Mouse (Mus musculus) embryo, embryonic 11.5 days (tissue): ENCODE data around the gene Synm.

ENCODE experiments used
- DNase-seq: peaks from one replicate; pipeline ENCODE4 v3.0.0-alpha.2; 2012; ENCODE audit warnings: low read depth, low spot score

Gene Synm

DNA sequence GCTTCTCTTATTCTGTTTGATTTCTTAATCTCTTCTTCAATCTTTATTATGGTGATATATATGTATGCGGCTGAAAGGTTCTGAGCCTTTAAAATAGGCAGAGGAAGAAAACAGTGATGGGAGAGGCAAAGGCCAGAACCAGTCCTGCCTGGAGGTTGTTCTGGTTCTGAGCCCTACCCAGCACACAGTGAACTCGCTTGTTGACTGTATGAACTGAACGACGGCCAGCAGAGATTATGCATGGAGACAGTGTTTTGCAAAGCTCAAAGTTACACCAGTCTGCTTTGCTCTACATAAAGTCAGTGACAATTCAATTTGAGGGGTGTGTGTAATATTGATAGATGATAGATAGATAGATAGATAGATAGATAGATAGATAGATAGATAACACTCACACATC is 60.2 kb downstream of the Synm start:
- no peak for DNase-seq

DNA sequence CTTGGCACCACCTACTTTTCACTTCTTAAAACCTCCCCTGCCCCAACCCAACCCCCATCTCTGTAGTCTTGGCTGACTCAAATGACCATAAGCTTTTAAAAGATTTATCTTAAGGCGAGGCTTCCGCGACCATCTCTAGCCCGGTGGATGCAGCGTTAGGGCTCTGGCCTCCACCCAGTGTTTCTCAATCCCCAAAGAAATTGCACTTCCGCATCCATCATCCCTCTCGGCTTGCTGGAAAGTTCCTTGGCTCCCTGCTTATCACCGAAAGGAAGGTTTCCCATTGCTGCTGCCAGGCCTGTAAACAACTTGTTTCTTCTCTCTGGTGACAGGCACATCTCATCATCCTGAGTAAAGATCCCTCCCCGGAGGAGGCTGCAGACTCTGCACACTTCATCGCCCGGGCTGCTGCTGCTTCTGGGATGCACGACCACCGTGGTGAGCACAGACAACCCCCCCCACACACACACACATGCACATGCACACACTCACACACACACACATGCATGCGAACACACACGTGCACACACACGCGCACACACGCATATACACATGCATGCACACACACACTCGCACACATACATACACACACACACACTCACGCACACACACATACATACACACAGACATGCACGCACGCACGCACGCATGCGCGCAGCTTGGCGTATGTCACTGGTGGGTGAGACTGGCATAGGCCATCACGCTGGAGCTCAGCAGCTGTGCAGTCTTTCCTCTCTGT is 61.5 kb downstream of the Synm start:
- DNase-seq = no peak

DNA sequence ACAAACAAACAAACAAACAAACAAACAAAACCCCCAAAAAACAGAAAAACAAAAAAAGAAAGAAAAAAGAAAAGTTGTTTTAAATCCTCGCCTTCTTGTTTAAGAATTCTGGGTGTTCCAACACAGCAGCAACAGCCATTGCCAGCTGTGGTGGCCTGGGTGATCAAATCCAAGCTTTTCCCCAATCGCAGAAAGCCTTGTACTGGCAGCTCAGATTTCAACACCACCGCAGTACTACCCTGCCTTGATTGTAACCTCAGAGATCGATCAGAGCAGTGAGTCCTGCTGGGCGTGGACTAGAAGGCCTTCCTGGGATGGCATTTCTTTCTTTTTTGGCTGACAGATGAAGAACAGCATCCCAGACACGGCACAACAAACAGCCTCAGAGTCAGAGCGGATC is 63.6 kb downstream of the Synm start:
- DNase-seq = no peak

DNA sequence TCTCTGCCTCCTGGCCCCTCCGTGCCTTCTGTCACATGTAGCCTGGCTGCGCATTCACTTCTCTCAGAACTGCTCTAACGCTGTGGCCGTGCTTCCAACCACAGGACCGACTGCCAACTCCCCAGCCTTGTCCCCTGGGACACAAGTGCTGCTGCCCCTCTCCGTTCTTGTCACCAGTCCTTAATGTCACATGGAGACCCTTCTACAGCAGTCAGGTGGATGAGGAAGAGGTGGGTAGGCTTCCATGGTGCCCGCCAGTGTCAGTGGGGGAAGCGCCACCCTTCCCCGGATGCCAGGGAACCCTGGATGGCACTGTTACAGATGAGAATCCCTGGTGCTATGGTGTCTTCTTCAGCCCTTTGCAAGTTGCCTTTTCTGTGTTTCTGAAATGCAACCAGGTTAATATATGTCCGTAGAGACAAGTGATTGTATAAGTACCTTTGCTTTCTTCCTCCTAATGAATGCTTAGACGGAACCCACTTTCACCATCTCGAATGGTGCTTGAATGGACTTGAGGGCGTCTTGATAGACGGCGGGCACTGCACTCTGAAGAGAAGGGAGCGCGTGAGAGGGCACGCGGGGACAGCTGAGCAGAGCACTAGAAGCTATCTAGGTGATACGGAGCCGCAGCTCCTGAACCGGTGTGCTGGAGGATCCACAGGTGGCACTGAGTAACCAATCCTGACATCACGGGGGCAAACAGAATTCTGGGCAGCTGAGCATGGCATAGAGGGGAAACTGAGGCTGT is 66.6 kb downstream of the Synm start:
- DNase-seq = no peak

DNA sequence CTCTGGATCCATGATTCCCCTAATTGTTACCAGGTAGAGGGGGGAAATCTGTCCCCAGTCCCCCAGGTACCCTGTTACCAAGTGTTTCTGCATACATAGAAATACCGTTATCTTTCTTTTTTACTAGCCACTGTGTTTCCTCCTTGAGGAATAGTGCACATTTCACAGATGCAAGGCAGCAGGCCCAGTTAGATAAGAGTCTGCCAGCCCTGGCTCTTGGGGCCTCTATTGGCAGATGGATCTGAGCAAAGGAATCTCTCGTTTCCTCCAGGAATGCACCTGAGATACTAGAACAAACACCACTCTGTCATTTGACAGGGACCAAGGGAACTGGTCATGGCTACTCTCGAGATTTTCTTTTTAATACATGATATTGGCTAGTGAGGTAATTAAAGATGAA is 67.4 kb downstream of the Synm start:
- DNase-seq = no peak

DNA sequence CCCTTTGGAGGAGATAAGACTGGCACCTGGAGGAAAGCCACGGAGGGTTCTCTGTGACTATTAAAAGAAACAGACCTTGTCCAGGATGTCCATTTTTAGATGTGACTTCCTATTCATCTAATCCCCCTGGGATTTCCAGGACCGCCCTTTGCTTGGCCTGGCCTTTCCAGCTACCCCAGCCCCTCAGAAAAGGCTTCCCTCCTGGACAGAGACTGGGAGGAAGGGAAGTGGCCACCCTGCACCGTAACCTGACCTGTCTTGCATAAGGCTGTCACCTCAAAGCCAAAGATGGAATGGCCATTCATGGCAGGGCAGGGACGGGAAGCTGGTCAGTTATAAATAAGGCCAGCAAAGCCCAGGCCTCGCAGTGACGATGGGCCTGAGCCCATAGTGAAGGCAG is 68.5 kb downstream of the Synm start:
- DNase-seq = no peak

DNA sequence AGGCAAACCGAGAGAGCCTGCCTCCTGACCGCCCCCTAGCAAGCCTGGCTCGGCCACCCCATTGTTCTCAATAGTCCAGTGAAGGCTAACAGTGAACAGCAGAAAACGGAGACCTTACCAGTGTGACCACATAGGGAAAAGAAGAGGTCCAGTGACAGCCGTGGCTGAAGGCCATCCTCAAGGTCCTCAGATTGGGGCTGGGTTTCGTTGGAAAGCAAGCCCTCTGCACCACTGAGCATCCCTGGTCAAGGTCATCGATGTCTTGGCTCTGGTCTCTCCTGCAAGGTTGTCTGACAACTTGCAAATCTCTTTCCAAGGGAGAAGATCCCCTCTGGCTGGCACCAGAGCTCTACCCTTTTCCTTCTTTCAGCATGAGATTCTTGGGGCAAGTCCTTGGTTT is 69.7 kb downstream of the Synm start:
- no peak for DNase-seq

DNA sequence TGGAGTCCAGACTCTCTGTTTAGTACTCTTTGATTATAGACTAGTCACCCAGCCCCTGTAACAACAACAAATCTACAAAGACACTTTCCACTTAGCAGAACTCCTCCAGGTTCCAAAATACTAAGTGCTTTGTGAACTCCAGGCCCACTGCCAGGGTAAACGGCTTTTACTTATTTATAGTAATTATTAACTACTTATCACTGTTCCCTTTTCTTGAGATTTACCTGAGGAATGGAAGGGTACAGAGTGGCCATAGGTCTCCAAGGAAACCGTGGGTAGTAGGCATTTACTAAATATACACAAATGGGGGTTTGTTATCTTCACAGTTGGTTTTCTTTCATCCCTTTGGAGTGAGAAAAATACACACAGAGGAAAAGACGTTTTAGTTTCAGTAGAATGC is 71.3 kb downstream of the Synm start:
- no peak for DNase-seq

DNA sequence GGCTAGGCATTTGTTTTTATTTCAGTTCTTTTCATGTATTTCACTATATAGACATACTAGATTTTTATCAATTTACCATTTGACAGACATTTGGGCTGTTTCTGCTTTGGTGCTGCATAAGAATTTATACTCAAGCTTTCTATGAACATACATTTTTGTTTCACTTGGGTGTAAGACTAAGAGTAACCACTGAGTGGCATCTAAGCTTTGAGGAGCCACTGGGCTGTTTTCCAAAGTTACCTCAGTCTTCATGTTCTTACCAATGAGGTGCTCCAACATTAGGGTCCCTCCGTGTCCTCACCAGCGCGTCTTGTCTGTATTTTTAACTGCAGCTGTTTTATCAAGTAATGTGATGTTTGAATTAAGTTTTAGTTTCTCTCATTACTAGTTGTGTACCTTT is 73.0 kb downstream of the Synm start:
- DNase-seq = no peak

DNA sequence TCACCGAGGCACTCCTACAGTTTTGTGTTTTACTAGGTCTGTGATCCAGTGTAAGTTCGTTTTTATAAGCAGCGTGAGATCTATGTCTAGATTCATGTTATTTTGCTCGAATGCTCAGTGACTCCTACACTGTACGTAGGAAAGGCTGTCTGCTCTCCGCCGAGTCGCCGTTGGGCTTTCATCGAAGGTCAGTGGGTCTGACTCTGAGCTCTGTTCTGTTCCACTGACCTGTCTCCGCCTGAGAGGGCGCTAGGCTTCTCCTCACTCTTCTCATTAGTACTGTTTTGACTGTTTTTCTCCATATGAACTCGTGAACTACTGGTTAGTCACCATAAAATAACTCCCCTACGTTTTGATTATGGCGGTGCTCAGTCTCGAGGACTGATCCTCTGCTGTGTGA is 76.5 kb downstream of the Synm start:
- DNase-seq = no peak

DNA sequence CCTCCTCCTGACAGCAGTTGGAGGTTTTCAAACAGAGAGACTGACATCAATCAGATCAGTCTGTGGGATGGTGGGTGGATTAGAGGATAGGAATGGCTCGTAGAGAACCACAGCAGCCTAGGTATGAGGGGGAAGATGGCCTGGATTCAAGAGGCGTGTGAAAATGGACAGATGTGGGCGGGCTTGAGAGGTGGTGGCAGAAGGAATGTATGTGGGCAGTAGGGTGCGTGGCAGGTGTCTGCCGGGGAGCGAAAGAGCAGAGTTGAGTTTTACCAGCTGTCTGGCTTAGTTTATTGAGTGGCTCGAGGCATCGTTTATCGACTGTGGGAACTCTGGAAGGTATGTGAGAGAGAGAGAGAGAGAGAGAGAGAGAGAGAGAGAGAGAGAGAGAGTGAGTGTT is 78.5 kb downstream of the Synm start:
- no peak for DNase-seq
